Mouse (Mus musculus) myocyte (in vitro differentiated cells): ENCODE data around the gene Arhgef7.

Experiments used
- CEBPB ChIP-seq: IDR thresholded peaks from 2 replicates; pipeline ENCODE4 v1.6.1; 2011; ENCODE audit warnings: mild to moderate bottlenecking, moderate library complexity; ENCODE audit not compliant: poor library complexity, insufficient read depth, severe bottlenecking
- POLR2A ChIP-seq: IDR thresholded peaks from one replicate; pipeline ENCODE4 v1.6.1; 2011; ENCODE audit warnings: low read depth, mild to moderate bottlenecking, control low read depth, moderate library complexity; ENCODE audit not compliant: insufficient read length

GRCm38 (mm10) chr8:11753155-11753941 lies 25.8 kb downstream of the Arhgef7 start:
- TF ChIP-seq POLR2A (no peak), CEBPB (no peak)
